Mouse (Mus musculus) C2C12 (cell line): ENCODE results near the gene Rnf39.

Experiments used
- CEBPB ChIP-seq: IDR thresholded peaks from one replicate; pipeline ENCODE4 v1.6.1; 2011; ENCODE audit warnings: low read depth, mild to moderate bottlenecking, control low read depth, moderate library complexity
- CTCF ChIP-seq: IDR thresholded peaks from one replicate; pipeline ENCODE4 v1.5.1; 2011; ENCODE audit not compliant: control insufficient read depth, insufficient read depth, insufficient read length
- FOSL1 ChIP-seq: IDR thresholded peaks from one replicate; pipeline ENCODE4 v1.8.0; 2011; ENCODE audit warnings: mild to moderate bottlenecking, low read length; ENCODE audit not compliant: poor library complexity, insufficient read depth, severe bottlenecking
- MAX ChIP-seq: IDR thresholded peaks from one replicate; pipeline ENCODE4 v1.6.1; 2011; ENCODE audit warnings: mild to moderate bottlenecking, control low read depth
- MYOD1 ChIP-seq: IDR thresholded peaks from one replicate; pipeline ENCODE4 v1.6.1; 2011; ENCODE audit warnings: low read depth; ENCODE audit not compliant: control insufficient read depth, insufficient read length
- MYOG ChIP-seq: IDR thresholded peaks from one replicate; pipeline ENCODE4 v1.6.1; 2011; ENCODE audit not compliant: control insufficient read depth, insufficient read length; ENCODE audit errors: extremely low read depth
- USF1 ChIP-seq: IDR thresholded peaks from one replicate; pipeline ENCODE4 v1.6.1; 2011; ENCODE audit warnings: low read depth, mild to moderate bottlenecking, control low read depth, moderate library complexity

- TF ChIP-seq CTCF, result no peak
- no peak for TF ChIP-seq MAX
- TF ChIP-seq USF1, result no peak
- TF ChIP-seq CEBPB, result no peak
- no peak for TF ChIP-seq MYOG
- no peak for TF ChIP-seq MYOD1
- TF ChIP-seq FOSL1, result no peak
Measured at GRCm38 (mm10) chr17:36944121-36944775, 1.5 kb downstream of the Rnf39 start.
